Mouse (Mus musculus): ENCODE measurements around the gene Lrrc9.

Lrrc9 gene

DNA sequence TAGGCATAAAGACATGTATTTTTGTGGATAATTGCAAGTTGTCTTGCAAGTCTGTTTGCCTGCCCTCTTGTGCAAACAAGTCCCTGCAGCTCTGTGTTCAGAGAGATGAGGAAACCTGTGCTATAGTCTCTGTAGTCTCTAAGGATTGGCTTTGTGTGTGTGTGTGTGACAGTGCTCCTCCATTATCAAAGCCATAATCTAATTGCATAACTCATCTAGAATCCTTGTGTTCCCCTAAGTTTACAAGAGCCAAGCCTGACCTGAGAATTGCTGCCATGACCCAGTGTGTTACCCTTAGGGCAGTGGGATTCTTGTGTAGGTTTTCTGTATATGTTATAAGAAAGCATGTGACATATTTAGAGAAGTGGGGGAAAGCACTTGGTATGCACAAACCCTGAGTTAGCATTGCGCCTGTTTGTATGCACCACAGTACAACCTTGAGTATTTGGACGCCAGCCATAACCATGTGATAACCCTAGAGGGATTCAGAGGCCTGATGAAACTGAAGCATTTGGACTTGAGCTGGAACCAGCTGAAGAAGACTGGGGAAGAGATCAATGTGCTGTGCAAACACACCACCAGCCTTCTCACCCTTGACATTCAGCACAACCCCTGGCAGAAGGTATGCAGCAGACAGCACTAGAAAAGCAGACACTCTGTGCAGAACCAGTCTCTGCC is 35.2 kb downstream of the Lrrc9 start:
- peak in 1 of 2 experiments; percentile 38 for DNase-seq (ENCODE audit: low spot score in 2 of 2)

DNA sequence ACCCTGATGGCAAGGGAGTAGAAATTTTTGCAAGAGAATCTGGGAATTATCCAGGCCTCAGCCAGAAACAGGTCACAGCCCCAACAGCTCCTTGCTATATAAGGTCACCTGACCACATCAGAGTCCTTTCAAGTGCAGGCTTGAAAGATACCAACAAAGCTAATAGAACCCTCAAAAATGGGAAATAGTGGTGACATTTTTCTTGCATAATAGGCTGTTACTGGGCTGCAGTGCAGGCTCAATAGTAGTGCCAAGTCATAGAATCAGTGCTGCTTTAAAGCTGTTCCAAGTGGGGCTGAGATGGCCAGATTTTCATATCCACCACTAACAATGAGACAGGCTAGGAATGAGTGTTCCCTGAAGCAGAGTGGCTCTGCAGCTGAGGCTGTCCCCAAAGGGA is 40.6 kb downstream of the Lrrc9 start:
- DNase-seq (ENCODE audit: low spot score in 2 of 2) = no peak

DNA sequence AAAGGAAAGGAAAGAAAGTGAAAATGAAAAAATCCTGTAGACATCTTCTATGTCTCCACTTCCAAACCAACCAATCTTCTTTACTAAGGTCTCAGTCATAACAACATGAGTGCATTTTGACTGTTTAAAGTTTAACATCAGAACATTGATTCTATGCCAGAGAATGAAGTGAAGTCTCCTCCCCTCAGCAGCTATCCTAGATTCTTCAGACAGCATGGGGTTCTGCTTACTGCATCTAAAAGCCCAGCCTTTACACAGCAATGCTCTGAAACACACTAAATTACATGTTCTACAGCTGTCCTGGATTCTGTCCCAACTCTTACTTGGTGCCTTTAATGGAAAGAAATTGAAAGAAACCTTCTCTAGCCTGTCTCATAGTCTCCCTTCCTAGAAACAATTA is 43.2 kb downstream of the Lrrc9 start:
- DNase-seq (ENCODE audit: low spot score in 2 of 2) = no peak

DNA sequence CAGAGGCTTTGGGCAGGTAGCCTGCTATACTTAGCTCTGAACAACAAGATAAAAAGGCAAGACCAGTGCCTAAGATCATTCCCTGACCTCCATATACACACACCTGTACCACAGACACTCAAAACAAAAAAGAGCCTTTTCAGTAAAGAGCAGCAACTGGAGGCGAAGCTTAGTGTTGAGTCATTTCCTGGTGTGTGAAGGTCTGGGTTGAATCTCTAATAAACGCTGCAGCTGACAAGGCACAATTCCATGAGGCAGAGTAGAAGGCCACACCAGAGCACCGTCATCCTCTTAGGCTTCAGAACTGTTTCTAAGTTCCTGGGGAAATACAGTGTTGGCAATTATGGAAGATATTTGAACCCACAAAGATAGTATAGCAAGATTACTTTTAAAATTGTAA is 45.8 kb downstream of the Lrrc9 start:
- DNase-seq (ENCODE audit: low spot score in 2 of 2) = no peak

DNA sequence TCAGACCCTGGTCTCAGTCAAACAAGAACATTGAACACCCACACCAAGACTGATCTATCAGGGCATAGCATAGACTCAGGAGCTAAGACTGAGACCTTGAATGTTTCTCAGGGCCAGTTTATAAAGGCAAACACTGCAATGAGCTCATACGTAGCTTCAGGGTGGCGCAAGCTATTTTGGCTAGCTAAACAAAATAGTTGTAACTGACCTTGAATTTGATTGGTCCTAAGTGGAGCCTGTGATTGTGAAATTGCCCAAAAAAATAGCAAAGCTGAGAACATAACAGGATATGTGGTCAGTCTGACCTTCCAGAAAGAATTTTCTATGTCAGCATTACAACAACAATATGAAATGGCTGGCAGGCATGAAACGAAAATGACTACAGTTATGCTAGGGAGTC is 48.3 kb downstream of the Lrrc9 start:
- DNase-seq (ENCODE audit: low spot score in 2 of 2) = peak in 1 of 2 experiments; percentile 18

DNA sequence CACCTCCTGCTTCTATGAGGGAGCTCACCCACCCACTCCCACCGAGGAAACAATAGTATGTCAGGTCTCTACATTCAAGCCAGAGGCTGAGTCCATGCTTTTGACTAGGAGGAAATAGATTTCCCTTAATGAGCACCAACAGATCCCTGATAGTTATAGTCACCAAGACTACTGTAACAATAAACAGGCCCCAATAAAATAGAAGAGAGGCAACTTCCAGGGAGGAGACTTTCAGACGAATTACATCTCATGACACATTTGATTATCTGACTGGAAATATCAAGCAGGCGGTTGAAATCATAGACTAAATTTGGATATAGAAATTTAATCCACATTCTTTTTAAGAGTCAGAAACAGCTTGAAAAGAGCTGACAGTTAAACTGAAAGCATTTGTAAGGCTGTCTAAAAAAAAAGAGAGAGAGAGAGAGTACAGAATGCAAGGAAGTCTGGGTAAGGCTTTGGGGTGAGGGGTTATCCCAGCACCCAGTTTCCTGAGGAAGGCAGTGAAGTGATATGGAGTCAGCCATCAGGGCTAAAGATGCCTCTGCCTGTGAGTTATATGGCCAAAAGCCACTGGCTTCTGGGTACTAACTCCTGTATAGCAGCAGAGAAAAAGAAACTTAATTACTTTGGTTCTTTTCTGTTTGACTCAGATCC is 49.5 kb downstream of the Lrrc9 start:
- DNase-seq (ENCODE audit: low spot score in 2 of 2) = no peak

DNA sequence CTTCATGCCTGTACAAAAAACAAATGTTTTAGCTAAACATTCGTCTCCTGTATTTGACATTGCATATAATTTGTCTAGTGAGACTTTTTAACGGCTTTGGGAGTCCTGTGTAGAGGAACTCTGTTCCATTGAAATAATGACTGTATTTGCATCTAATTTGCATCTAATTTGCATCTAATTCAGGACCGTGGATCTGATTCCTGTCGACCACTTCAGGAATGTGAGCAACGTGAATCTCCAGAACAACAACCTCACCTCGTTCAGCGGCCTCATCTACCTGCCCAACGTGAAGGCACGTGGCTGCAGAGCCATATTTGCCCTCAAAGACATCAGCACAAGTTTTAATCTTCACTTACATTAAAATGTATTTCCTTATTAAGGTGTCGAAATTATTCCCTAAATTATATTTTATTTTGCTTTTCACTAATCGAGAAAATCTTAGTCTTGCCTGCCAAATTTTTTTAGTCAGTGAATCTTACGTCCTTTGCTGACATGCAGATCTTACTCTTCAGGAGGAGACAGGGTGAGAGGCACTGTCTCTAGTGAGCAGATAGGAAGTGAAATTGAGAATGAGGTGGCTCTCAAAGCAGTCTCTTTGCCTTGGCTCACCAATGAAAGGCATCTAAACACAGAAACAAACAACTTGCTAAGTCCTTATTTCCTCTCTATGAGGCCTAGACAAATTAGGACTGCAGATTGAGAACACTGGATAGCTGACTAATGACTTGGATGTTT is 55.4 kb downstream of the Lrrc9 start:
- DNase-seq (ENCODE audit: low spot score in 2 of 2) = no peak

DNA sequence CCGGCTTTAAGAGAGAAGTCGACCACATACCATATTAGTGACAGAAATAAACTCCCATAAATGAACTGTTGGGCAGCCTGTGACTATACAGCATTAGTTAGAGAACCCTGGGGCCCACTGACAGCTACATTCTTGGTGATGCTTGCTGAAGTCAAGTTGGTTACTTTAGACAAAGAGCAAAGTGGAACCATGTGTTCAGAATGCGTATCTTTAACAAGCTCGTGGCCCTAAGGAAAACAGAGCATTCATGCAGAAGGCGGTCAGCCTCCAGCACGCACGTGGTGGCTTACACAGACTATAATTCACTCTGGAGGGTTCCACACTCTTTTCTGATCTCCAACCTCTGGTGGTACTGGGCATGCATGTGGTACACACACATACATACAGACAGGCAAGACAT is 67.9 kb downstream of the Lrrc9 start:
- DNase-seq (ENCODE audit: low spot score in 2 of 2) = no peak

DNA sequence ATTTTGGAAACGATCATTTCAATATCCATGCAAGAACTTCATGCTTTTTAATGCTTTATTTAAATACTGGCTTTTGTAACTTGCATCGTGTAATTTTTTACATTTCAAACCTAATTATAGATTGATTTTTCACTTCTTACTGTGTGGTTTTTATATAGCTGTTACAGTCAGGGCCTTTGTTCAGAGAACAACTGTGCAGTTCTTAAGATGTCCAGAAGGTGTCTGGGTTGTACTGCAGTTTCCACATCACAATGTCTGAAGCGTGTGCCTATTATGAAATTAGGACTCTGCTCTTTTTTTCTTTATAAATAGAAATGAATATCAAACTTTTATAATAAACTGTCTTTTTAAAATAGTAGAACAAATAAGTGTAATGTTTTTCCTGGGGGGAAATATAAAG is 73.8 kb downstream of the Lrrc9 start:
- no peak for DNase-seq (ENCODE audit: low spot score in 2 of 2)

DNA sequence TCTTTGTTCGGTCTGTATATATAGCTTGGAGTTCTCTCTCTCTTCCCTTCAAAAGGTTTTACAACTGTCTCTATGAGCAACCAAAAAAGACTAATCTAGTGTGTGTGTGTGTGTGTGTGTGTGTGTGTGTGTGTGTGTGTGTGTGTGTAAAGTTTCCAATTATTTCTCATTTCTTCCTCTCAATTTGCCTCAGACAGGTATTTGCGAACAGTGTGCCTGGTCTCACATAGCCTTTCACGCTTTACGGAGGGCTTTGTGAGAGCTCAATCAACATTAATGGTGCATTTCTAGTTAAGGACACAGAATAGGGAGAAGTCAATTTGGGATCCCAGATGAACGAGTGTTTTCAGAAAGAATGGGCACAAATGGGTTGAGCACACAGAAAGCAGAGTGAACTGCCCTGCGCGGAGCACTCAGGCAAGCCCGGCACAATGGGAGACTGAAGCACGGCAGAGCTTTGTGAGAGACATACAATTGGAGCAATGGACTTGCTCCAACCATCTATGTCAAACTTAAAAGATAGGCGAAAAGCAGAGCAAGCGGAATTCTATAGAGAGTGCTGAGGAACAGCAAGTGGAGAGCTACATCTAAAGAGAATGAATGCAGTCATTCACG is 76.6 kb downstream of the Lrrc9 start:
- no peak for DNase-seq (ENCODE audit: low spot score in 2 of 2)

DNA sequence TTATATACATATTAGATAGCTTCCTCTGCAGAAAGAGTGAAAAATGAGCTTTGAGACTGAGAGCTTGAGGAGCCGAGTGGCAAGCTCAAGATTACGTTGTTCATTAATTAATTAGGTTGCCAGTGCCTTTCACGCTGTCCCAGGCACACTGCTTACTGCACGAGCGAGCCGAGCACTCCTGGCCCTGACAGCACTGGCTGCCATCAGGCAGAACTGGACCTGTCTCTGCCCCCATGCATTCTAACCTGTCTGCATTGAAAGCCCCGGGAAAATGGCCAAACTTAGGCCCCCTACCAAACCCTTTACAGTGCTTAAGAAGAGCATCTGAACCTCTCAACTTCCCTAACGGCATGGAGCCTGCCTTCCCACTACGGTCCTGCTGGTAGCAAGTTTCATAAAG is 77.7 kb downstream of the Lrrc9 start:
- DNase-seq (ENCODE audit: low spot score in 2 of 2) = no peak

DNA sequence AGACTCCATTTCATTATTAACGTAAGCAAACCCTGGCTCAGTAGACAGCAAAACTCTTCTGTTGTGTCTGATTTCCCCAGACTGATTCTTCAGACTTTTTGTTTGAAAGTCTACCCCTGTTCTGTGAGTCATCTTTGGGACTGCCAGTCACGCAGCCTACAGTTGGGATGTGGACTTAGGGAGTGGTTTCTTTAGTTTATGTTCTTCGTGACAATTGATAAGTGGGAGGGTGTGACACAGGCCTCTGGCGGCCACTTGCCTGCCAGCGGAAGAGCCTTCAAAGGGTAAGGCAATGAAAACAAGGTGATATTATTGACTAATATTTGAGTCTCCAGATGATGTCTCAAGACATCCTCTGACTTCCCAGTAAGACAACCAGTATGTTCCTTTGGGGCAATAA is 78.2 kb downstream of the Lrrc9 start:
- no peak for DNase-seq (ENCODE audit: low spot score in 2 of 2)

DNA sequence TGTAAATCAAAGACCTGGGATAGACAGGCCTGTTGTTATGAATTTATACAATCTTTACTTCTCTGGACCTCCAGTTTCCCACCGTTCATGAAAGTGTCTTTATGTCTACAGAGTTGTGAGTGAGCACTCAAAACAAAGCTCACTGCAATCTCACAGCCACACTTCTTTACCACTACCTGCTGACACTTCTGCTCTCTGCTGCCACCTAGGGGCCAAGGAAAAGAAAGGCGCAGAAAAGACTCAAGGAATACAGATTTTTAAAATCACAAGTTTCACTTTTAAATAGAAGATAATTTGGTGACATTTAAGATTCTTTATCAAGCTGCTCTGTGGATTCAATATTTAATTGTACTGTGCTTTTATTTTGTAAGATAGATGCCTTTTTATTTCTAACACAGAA is 79.0 kb downstream of the Lrrc9 start:
- peak; percentile 55 to 57 for DNase-seq (ENCODE audit: low spot score in 2 of 2)

DNA sequence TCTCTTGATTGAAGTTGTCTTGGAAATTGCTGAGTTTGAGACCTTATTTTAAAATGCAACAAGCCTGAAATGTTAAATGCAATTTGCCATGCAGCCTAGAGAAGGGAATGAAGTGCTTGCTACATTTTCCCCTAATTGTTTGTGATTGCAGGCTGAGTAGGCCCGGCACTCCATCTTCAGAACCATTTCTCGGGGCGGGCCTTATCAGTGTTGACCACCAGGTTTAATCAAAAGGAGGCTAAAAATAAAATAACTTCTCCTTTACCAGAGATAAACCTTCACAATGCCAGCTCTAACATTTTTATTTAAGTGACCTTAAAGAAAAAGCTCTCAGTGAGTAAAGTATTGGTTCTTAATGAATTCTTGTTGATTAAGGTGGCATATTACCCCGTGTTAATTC is 83.9 kb downstream of the Lrrc9 start:
- DNase-seq (ENCODE audit: low spot score in 2 of 2) = no peak

DNA sequence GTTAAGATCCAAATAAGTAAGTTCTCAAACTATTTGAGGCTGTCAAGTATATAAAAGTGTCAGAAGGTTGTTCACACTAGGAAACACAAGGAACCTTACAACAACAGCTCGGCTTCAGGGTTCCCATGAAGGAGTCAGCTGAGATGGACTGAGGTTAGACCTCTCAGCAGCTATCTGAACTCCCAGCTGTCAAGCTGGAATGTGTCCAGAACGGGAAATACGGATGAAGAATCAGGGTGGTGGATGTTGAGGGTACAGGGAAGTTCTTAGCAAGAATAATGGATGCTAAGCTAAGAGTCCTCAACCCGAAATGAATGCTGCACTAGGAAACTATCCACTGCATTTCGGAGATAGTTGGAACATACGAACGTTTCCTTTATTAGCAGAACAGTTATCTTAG is 90.6 kb downstream of the Lrrc9 start:
- no peak for DNase-seq (ENCODE audit: low spot score in 2 of 2)

DNA sequence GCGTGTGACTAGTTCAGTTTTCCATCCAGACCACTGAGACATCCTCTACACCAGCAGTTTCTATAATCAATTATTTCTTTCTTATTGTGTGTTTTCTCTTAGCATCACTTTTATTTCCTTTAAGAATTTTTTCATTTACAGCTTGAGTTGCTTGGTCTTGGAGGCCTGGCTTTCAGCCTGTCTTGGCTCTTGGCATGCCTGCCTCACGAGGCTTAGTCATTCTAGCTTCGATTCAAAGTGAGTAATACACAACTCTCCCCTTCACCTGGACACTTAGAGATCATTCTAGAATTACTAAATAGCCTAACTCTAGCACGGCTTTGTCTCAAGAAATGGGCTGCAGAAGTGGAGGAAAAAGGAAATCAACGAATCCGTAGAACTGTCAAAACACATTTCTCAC is 92.3 kb downstream of the Lrrc9 start:
- no peak for DNase-seq (ENCODE audit: low spot score in 2 of 2)

DNA sequence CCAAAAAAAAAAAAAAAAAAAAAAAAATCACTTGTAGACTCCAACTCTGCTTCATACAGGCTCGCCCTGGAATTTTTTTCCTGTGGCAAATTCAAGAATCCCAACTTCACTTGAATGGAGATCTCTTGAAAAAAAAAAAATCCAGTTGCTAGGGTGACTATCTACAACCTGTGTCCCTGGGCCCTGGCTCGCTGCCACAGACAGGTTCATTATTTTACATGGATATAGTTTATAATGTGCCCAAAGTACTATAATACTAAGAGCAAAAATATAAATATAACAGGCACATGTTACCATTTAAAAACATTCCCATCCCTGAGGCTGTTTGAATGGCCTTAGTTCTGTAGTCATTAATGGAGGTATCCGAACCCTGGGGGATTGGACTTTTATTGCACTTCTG is 93.9 kb downstream of the Lrrc9 start:
- DNase-seq (ENCODE audit: low spot score in 2 of 2) = no peak

DNA sequence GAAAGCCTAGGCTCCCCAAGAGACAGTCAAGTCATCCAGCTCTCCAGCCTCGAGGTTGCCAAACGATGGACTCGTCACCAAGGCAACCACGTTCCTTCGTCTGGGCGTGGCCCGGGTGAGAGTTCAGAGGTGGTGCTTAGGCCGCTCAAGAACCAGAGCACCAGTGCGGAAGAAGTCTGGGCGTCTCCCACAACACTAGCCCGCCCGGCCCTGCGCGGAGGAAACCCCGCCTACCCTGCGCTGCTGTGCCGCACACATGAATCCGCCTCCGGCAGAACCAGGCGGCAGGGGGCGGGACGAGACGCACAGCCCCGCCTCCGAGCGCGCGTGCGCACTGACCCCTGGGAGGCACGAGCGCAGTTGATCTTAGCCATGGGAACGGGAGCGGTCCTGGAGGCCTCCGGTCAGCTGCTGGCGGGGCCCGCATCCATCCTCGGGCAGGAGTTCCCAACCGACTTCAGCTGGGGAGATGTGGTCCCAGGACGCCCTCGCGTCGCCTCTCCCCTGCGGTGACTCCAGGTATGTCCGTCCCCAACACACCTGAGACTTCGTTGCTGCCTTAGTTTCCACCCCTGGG is 94.4 kb downstream of the Lrrc9 start, which contains the start of gene Pcnx4:
Gene Pcnx4 (plus strand): TSS at position 363 of the 577 bp plus-strand sequence.
- peak; percentile 97 for DNase-seq (ENCODE audit: low spot score in 2 of 2)

DNA sequence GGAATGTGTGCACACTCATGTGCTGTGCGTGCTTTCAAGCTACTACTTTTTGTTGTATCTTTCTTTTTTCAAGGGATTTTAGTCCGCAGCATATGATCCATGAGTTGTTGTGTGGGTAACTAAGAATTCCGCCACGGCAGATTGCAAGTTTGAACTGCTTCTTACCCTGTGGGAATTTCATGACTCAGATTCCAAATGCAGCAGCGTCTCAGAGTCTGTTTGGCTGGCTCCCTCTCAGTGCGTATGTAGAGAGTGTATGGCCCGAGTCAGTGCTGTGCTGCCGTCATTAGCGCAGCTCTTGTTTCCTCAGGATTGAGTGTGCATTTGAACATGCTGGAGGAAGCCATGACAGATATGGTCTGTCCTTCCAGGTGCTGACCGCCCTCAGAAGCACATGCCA is 96.9 kb downstream of the Lrrc9 start:
- DNase-seq (ENCODE audit: low spot score in 2 of 2) = no peak

DNA sequence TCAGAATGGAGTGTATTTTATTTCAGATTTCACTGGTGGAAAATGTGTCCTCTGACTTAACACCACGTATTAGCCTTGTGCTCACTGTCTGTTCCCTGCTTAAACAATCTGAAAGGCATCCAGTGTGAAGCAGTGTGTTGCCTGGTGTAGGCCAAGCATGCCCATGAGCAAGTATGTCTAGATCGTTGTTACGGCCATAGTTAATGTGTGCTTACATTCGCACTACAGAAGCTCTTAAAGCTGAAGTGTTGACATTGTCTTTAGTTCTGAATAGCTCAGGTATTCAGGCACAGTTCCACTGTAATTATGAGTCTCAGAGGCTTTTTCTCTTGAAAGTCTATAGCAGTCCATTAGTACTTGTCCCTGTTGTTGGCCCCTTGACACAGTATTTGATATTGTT is 112.7 kb downstream of the Lrrc9 start:
- DNase-seq (ENCODE audit: low spot score in 2 of 2) = no peak

DNA sequence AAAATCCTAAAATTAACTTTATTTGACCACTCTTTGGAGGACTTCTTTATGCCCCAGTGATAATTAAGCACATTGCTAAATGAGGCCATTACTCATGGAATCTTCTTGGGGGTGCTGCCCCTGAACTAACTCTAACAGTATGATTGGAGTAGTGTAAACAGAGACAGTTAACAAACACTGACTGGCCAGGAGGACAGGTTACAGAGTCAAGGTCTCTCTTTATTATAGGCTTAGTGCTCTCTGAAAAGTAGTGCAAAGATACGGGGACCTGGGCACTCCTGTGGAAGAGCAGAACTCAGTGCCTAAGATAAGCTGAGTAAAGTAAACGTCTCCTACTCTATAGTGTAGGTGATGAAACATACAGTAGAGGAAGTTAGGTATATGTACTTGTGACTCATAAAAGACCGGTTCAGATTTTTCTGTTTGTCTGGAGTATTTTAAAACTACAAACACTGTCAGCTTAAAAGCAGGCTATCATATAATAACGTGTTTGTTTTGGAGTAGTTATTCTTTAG is 122.7 kb downstream of the Lrrc9 start:
- no peak for DNase-seq (ENCODE audit: low spot score in 2 of 2)

All from urinary bladder, postnatal 36 days (tissue).